Mouse (Mus musculus): ENCODE data around the gene 2210016L21Rik. TPM values are rescaled to one million over a fixed set of nuclear protein-coding genes. Genes with fewer than 3 reads are reported as not detected.

Gene 2210016L21Rik
- total and polyA plus RNA-seq, 3 experiments = 16.2 to 46.1 TPM; not detected in 1

DNA sequence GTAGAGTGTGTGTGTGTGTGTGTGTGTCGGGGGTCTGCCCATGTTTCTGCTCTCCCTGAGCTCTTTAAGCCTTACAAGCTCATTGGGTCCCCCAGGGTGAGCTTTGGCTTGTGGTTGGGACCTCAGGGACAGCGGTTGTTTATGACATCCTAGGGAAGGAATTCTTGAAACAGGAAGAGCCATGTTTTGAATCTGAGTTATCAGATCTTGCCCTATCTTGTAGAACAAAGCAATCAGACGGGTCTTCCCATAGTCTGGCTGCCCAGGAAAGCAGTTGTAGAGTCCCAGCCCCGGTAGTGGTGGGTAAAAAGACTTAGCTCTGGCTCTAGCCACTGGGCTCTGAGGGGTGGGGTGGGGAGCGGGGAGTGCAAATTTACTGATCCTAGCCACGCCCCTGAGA is 55.4 kb downstream of the 2210016L21Rik start:
- H3K4me1 ChIP-seq (ENCODE audit: control insufficient read depth in 1 of 2, insufficient read depth in 2 of 2, low read length in 2 of 2) = no peaks in the 10 kb centered on the region; a peak in 1 of 4 replicates
- H3K9ac ChIP-seq (ENCODE audit: control insufficient read depth, low read depth, low read length, poor library complexity, severe bottlenecking) = no peak overlapping the region
- no peaks in the 10 kb centered on the region for H3K79me2 ChIP-seq (ENCODE audit: control insufficient read depth, insufficient read depth, low read length, poor library complexity)
- DNase-seq (ENCODE audit: low read depth, low spot score) = no peak
- no peak overlapping the region for H3K27ac ChIP-seq (ENCODE audit: control insufficient read depth, low read depth, low read length)
- H3K9me3 ChIP-seq (replicated peaks; ENCODE audit: insufficient read depth, low read length) = no peaks in the 10 kb centered on the region
- no peaks in the 10 kb centered on the region for H3K36me3 ChIP-seq (ENCODE audit: control insufficient read depth in 1 of 2, insufficient read depth in 2 of 2, low read length in 2 of 2)
- H3K4me3 ChIP-seq (ENCODE audit: control insufficient read depth in 1 of 2, insufficient read depth in 1 of 2, low read depth in 2 of 2, low read length in 2 of 2) = no peak overlapping the region
- H3K27me3 ChIP-seq (ENCODE audit: control insufficient read depth in 1 of 2, insufficient read depth in 2 of 2, low read length in 2 of 2) = peaks cover 5 to 7% of the 10 kb centered on the region in 2 experiments; a peak in 3 of 4 replicates
- TF ChIP-seq TAL1 (IDR thresholded peaks at IDR 0.05; ENCODE audit: low read length) (no peak), ZMIZ1 (IDR thresholded peaks at IDR 0.05; ENCODE audit: low read depth, low read length) (no peak), MYC (IDR thresholded peaks at IDR 0.05; ENCODE audit: low read depth, low read length) (no peak), USF1 (IDR thresholded peaks at IDR 0.05; ENCODE audit: low read depth, low read length) (no peak), MAZ (IDR thresholded peaks at IDR 0.05; ENCODE audit: low read depth, low read length) (no peak), E2F4 (IDR thresholded peaks at IDR 0.05; ENCODE audit: borderline replicate concordance, low read depth, low read length) (no peak), GATA1 (IDR thresholded peaks at IDR 0.05; ENCODE audit: low read depth, low read length) (no peak), MAX (IDR thresholded peaks at IDR 0.05; ENCODE audit: low read length) (no peak), MYB (IDR thresholded peaks at IDR 0.05; ENCODE audit: low read depth, low read length) (no peak), CHD1 (IDR thresholded peaks at IDR 0.05; ENCODE audit: low read depth, low read length) (no peak), CTCF (IDR thresholded peaks at IDR 0.05 in 2 of 3, conservative IDR thresholded peaks at IDR 0.05 in 1 of 3; ENCODE audit: control insufficient read depth in 1 of 3, insufficient read depth in 1 of 3, low read depth in 2 of 3, low read length in 3 of 3, poor library complexity in 1 of 3, severe bottlenecking in 1 of 3) (no peak), NELFE (IDR thresholded peaks at IDR 0.05; ENCODE audit: low read depth, low read length) (no peak), GABPA (IDR thresholded peaks at IDR 0.05; ENCODE audit: low read depth, low read length) (no peak), KAT2A (conservative IDR thresholded peaks at IDR 0.05; ENCODE audit: low read depth, low read length) (no peak), ETS1 (IDR thresholded peaks at IDR 0.05; ENCODE audit: low read depth, low read length) (no peak)

Other genes starting within 250 kb of the 2210016L21Rik start
- gene Tchp, start 234.4 kb upstream of the 2210016L21Rik start, total RNA-seq (2012; rRNA removed) = 10.4 and 13.6 TPM in 2 replicates
- gene Tchp, start 234.4 kb upstream of the 2210016L21Rik start, polyA plus RNA-seq (2012; ENCODE audit: insufficient read depth in 1 of 2, insufficient read length in 2 of 2, low read depth in 1 of 2, low replicate concordance in 2 of 2, missing spikeins in 1 of 2) = 10 to 100 TPM in 1 of 2 experiments, not detected in 1; 21.1 TPM
- 140 and 180 TPM in 2 replicates for gene Ankrd13a, start 167.5 kb upstream of the 2210016L21Rik start, total RNA-seq (2012; rRNA removed)
- gene Ankrd13a, start 167.5 kb upstream of the 2210016L21Rik start, polyA plus RNA-seq (2012; ENCODE audit: insufficient read depth in 1 of 2, insufficient read length in 2 of 2, low read depth in 1 of 2, low replicate concordance in 2 of 2, missing spikeins in 1 of 2) = 100 to 1,000 TPM; 110 to 184 TPM
- gene Git2, start 166.6 kb upstream of the 2210016L21Rik start, total RNA-seq (2012; rRNA removed) = 24.0 and 29.1 TPM in 2 replicates
- gene Git2, start 166.6 kb upstream of the 2210016L21Rik start, polyA plus RNA-seq (2012; ENCODE audit: insufficient read depth in 1 of 2, insufficient read length in 2 of 2, low read depth in 1 of 2, low replicate concordance in 2 of 2, missing spikeins in 1 of 2) = 10 to 100 TPM; 64.9 to 71.7 TPM
- 47.7 and 56.0 TPM in 2 replicates for gene 1500011B03Rik, start 118.7 kb upstream of the 2210016L21Rik start, total RNA-seq (2012; rRNA removed)
- 10 to 100 TPM in 1 of 2 experiments, not detected in 1; 75.2 TPM for gene 1500011B03Rik, start 118.7 kb upstream of the 2210016L21Rik start, polyA plus RNA-seq (2012; ENCODE audit: insufficient read depth in 1 of 2, insufficient read length in 2 of 2, low read depth in 1 of 2, low replicate concordance in 2 of 2, missing spikeins in 1 of 2)
- not detected in 2 replicates for gene 4930519G04Rik, start 88.5 kb upstream of the 2210016L21Rik start, total RNA-seq (2012; rRNA removed)
- not detected for gene 4930519G04Rik, start 88.5 kb upstream of the 2210016L21Rik start, polyA plus RNA-seq (2012; ENCODE audit: insufficient read depth in 1 of 2, insufficient read length in 2 of 2, low read depth in 1 of 2, low replicate concordance in 2 of 2, missing spikeins in 1 of 2)
- not detected in 2 replicates for gene Gm9936, start 83.5 kb upstream of the 2210016L21Rik start, total RNA-seq (2012; rRNA removed)
- not detected for gene Gm9936, start 83.5 kb upstream of the 2210016L21Rik start, polyA plus RNA-seq (2012; ENCODE audit: insufficient read depth in 1 of 2, insufficient read length in 2 of 2, low read depth in 1 of 2, low replicate concordance in 2 of 2, missing spikeins in 1 of 2)
- gene Oasl2, start 45.2 kb upstream of the 2210016L21Rik start, total RNA-seq (2012; rRNA removed) = 0.27 TPM in 1 of 2 replicates, not detected in the other
- gene Oasl2, start 45.2 kb upstream of the 2210016L21Rik start, polyA plus RNA-seq (2012; ENCODE audit: insufficient read depth in 1 of 2, insufficient read length in 2 of 2, low read depth in 1 of 2, low replicate concordance in 2 of 2, missing spikeins in 1 of 2) = under 1 TPM in 1 of 2 experiments, not detected in 1; 0.63 TPM
- 8.2 and 11.5 TPM in 2 replicates for gene Oasl1, start 18.9 kb upstream of the 2210016L21Rik start, total RNA-seq (2012; rRNA removed)
- 10 to 100 TPM in 1 of 2 experiments, not detected in 1; 33.3 TPM for gene Oasl1, start 18.9 kb upstream of the 2210016L21Rik start, polyA plus RNA-seq (2012; ENCODE audit: insufficient read depth in 1 of 2, insufficient read length in 2 of 2, low read depth in 1 of 2, low replicate concordance in 2 of 2, missing spikeins in 1 of 2)
- gene Hnf1a, start 28.9 kb downstream of the 2210016L21Rik start, total RNA-seq (2012; rRNA removed) = 0.08 TPM in 1 of 2 replicates, not detected in the other
- gene Hnf1a, start 28.9 kb downstream of the 2210016L21Rik start, polyA plus RNA-seq (2012; ENCODE audit: insufficient read depth in 1 of 2, insufficient read length in 2 of 2, low read depth in 1 of 2, low replicate concordance in 2 of 2, missing spikeins in 1 of 2) = under 1 TPM in 1 of 2 experiments, not detected in 1; 0.28 TPM
- 25.8 and 29.5 TPM in 2 replicates for gene Sppl3, start 69.0 kb downstream of the 2210016L21Rik start, total RNA-seq (2012; rRNA removed)
- gene Sppl3, start 69.0 kb downstream of the 2210016L21Rik start, polyA plus RNA-seq (2012; ENCODE audit: insufficient read depth in 1 of 2, insufficient read length in 2 of 2, low read depth in 1 of 2, low replicate concordance in 2 of 2, missing spikeins in 1 of 2) = 10 to 100 TPM in 1 of 2 experiments, not detected in 1; 50.9 TPM
- gene Gm10401, start 156.1 kb downstream of the 2210016L21Rik start, total RNA-seq (2012; rRNA removed) = 3.5 and 4.6 TPM in 2 replicates
- gene Gm10401, start 156.1 kb downstream of the 2210016L21Rik start, polyA plus RNA-seq (2012; ENCODE audit: insufficient read depth in 1 of 2, insufficient read length in 2 of 2, low read depth in 1 of 2, low replicate concordance in 2 of 2, missing spikeins in 1 of 2) = under 1 TPM in 1 of 2 experiments, not detected in 1; 0.56 TPM
- gene Acads, start 177.2 kb downstream of the 2210016L21Rik start, total RNA-seq (2012; rRNA removed) = 31.9 and 35.0 TPM in 2 replicates
- gene Acads, start 177.2 kb downstream of the 2210016L21Rik start, polyA plus RNA-seq (2012; ENCODE audit: insufficient read depth in 1 of 2, insufficient read length in 2 of 2, low read depth in 1 of 2, low replicate concordance in 2 of 2, missing spikeins in 1 of 2) = 10 to 100 TPM in 1 of 2 experiments, not detected in 1; 56.5 TPM
- gene Unc119b, start 192.8 kb downstream of the 2210016L21Rik start, total RNA-seq (2012; rRNA removed) = 15.8 and 18.6 TPM in 2 replicates
- 10 to 100 TPM in 1 of 2 experiments, not detected in 1; 25.7 TPM for gene Unc119b, start 192.8 kb downstream of the 2210016L21Rik start, polyA plus RNA-seq (2012; ENCODE audit: insufficient read depth in 1 of 2, insufficient read length in 2 of 2, low read depth in 1 of 2, low replicate concordance in 2 of 2, missing spikeins in 1 of 2)
- 146 and 167 TPM in 2 replicates for gene Mlec, start 216.0 kb downstream of the 2210016L21Rik start, total RNA-seq (2012; rRNA removed)
- 100 to 1,000 TPM in 1 of 2 experiments, not detected in 1; 156 TPM for gene Mlec, start 216.0 kb downstream of the 2210016L21Rik start, polyA plus RNA-seq (2012; ENCODE audit: insufficient read depth in 1 of 2, insufficient read length in 2 of 2, low read depth in 1 of 2, low replicate concordance in 2 of 2, missing spikeins in 1 of 2)

All from MEL (cell line).